ENCODE assay signal across 10 mouse cellular contexts in the genomic region with DNA sequence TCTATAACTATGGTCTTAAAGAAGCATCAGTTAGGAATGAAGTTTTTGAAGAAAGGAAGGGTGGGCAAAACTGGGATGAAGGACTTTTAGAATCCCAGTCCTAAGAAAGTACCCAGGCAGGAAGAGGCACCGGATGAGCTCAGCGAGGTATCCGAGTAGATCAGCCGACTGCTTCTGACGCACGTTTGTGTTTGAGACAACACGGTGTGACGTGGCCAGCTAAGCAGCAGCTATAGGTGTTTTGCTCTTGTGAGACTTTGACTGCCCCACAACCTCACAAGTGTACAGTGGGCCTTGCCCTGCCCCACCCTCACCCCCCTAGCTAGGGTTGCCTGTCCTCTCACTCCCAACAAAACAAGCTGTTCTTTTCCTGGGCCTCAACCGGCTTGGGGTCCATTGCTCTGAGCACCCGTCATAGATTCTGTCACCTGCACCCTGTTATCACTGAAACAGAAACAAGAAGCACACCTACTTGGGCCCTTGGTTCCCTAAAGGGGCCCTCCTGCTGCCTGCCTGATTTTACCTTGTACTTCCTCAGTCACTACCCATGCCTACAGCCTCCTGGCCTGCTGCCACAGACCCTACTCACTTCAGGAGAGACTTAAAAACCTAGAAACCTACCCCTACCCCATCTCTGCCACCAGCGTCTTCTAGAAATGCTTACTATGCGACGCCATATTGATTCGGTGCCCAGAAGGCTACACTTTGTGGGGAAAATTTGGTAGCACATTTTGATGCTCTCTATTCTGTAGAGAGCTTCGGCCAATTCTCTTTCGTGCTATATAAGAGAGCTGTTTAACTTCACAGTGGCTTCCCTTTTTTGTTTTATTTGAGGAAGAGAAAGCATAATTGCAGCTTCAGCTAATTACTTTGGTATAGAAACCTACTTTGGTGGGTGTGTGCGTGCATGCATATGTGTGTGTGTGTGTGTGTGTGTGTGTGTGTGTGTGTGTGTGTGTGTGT. TPM values are rescaled to one million over a fixed set of nuclear protein-coding genes. Genes with fewer than 3 reads are reported as not detected.
DNase-seq lines count a peak whose midpoint lies in the region; ATAC-seq and TF ChIP-seq lines count a peak whose summit lies in the region.
"Had no signal": no experiment of that assay in that cellular context is flagged by ENCODE, and none has a peak within 500 bp of the region (broad histone marks: within the 10 kb centered on the region; RNA-seq: fewer than 3 reads in every experiment).

No protein-coding gene starts in this region.

- H3K9me3 ChIP-seq in kidney, embryonic 16.5 days (ENCODE audit: low read length): 0 out of 2 replicates have a peak, but pooled peaks cover under 1% of the 10 kb centered on the region
- no peaks in the 10 kb centered on the region for H3K9me3 ChIP-seq in intestine, embryonic 16.5 days (ENCODE audit: control insufficient read depth, low read length)

- WGBS in kidney, embryonic 16.5 days: 80% methylated on average over 17 of the region's 17 CpGs
- 78% methylated on average over 17 of the region's 17 CpGs for WGBS in intestine, embryonic 16.5 days
- 73% methylated on average over 17 of the region's 17 CpGs for whole genome bisulfite sequencing in small intestine, adult 2 months

- H3K4me1 ChIP-seq in kidney, embryonic 16.5 days (ENCODE audit: insufficient read depth, low read length): peaks cover 38% of the 10 kb centered on the region
- H3K4me1 ChIP-seq in cortical plate, adult 2 months (ENCODE audit: control insufficient read depth, insufficient read depth, low read length): peaks cover 1% of the 10 kb centered on the region; the same call in 1 of the 2 replicates
- peaks cover 22% of the 10 kb centered on the region for H3K4me1 ChIP-seq in intestine, embryonic 16.5 days (ENCODE audit: control insufficient read depth, insufficient read depth, low read length)
- H3K4me1 ChIP-seq in small intestine, adult 2 months (ENCODE audit: control insufficient read depth, insufficient read depth, insufficient read length, low read length): peaks cover 23% of the 10 kb centered on the region

- no peak for ATAC-seq in kidney, embryonic 16.5 days (ENCODE audit: low FRiP score, low TSS enrichment)
- ATAC-seq in intestine, embryonic 16.5 days: peak; percentile 52

- no peak for DNase-seq in kidney, adult 18-20 months
- DNase-seq in thymus, postnatal 36 days: no peak
- DNase-seq in embryo, embryonic 10 days (ENCODE audit: low spot score): no peak
- no peak for DNase-seq in thymus, adult 18-20 months
- DNase-seq: adrenal gland, postnatal 10 days; thymus, postnatal 4 days had no signal

- H3K27ac ChIP-seq in kidney, embryonic 16.5 days (ENCODE audit: low read length): peak overlapping the region; percentile 95
- H3K27ac ChIP-seq in cortical plate, adult 2 months (ENCODE audit: insufficient read depth, low read length): 0 out of 2 replicates have a peak overlapping the region, but pooled peaks have one; percentile 11
- H3K27ac ChIP-seq in intestine, embryonic 16.5 days (ENCODE audit: low read length): peak overlapping the region; percentile 93
- H3K27ac ChIP-seq in small intestine, adult 2 months (ENCODE audit: insufficient read depth, low read depth, low read length): peak overlapping the region; percentile 57

- H3K9ac ChIP-seq in kidney, embryonic 16.5 days (replicated peaks; ENCODE audit: low read length): peak overlapping the region; percentile 26; the same call in 1 of the 2 replicates
- no peak overlapping the region for H3K9ac ChIP-seq in intestine, embryonic 16.5 days (ENCODE audit: low read depth, low read length)

- TF ChIP-seq POLR2A in cortical plate, adult 2 months (IDR thresholded peaks at IDR 0.05; ENCODE audit: extremely low read depth, insufficient read depth, low read length): no peak
- no peak for TF ChIP-seq POLR2A in small intestine, adult 2 months (IDR thresholded peaks at IDR 0.05; ENCODE audit: low read depth, low read length)

- no peaks in the 10 kb centered on the region for H3K27me3 ChIP-seq in kidney, embryonic 16.5 days (ENCODE audit: insufficient read depth, low read length)
- H3K27me3 ChIP-seq in intestine, embryonic 16.5 days (replicated peaks; ENCODE audit: control insufficient read depth, insufficient read depth, low read length): no peaks in the 10 kb centered on the region
- no peaks in the 10 kb centered on the region for H3K27me3 ChIP-seq in small intestine, adult 2 months (ENCODE audit: control insufficient read depth, insufficient read depth, low read length)

- no peak overlapping the region for H3K4me2 ChIP-seq in kidney, embryonic 16.5 days (replicated peaks; ENCODE audit: low read depth, low read length)
- no peak overlapping the region for H3K4me2 ChIP-seq in intestine, embryonic 16.5 days (ENCODE audit: low read depth, low read length)

- H3K36me3 ChIP-seq in kidney, embryonic 16.5 days (ENCODE audit: insufficient read depth, low read length): peaks cover 20% of the 10 kb centered on the region
- no peaks in the 10 kb centered on the region for H3K36me3 ChIP-seq in intestine, embryonic 16.5 days (ENCODE audit: control insufficient read depth, insufficient read depth, low read length)
- H3K36me3 ChIP-seq in small intestine, adult 2 months (ENCODE audit: control insufficient read depth, insufficient read depth, low read length): no peaks in the 10 kb centered on the region

- no peak overlapping the region for H3K4me3 ChIP-seq in kidney, embryonic 16.5 days (ENCODE audit: low read length)
- H3K4me3 ChIP-seq in cortical plate, adult 2 months (ENCODE audit: insufficient read depth, low read length): no peak overlapping the region
- no peak overlapping the region for H3K4me3 ChIP-seq in intestine, embryonic 16.5 days (ENCODE audit: low read length)
- no peak overlapping the region for H3K4me3 ChIP-seq in small intestine, adult 2 months (ENCODE audit: low read depth, low read length)

- TF ChIP-seq CTCF in cortical plate, adult 2 months (IDR thresholded peaks at IDR 0.05; ENCODE audit: extremely low read depth, insufficient read depth, low read length): no peak
- no peak for TF ChIP-seq CTCF in small intestine, adult 2 months (IDR thresholded peaks at IDR 0.05; ENCODE audit: extremely low read depth, insufficient read length, insufficient replicate concordance, low read depth, low read length)

RNA-seq across cellular contexts. Expression of gene A930033H14Rik, which starts 39.5 kb away (rescaled TPM):
- polyA plus RNA-seq in kidney, embryonic 16.5 days (2015; fragmentation: Nextera tagmentation; extraction: Ambion mirVana): 2.2 and 2.3 TPM in 2 replicates
- polyA plus RNA-seq in cortical plate, adult 2 months (2012; rRNA removed): 1.9 and 2.1 TPM in 2 replicates
- polyA plus RNA-seq in intestine, embryonic 16.5 days (2015; fragmentation: Nextera tagmentation; extraction: Ambion mirVana): 0.93 and 1.0 TPM in 2 replicates
- 0.35 TPM in 1 of 2 replicates, not detected in the other for polyA plus RNA-seq in small intestine, adult 2 months (2012; rRNA removed)

Comparison
In these comparisons a context has a peak if more than half of its experiments do, and no peak if none do; other contexts are left out.
1. H3K27ac ChIP-seq: peak in every context shown above with its lines; median percentile 95 in kidney, embryonic 16.5 days; 93 in intestine, embryonic 16.5 days; 57 in small intestine, adult 2 months; 11 in cortical plate, adult 2 months.